Mouse (Mus musculus): Measurements from ENCODE around the gene Resp18. TPM values are rescaled to one million over a fixed set of nuclear protein-coding genes. Genes with fewer than 3 reads are reported as not detected.

Gene Resp18
- total and polyA plus RNA-seq, 2 experiments from 2014 or later: 332 to 409 TPM

- 5% methylated on average over 21 of the region's 22 CpGs for WGBS
- Histone ChIP-seq H3K4me3 (ENCODE audit: low read depth, low read length) (no peak overlapping the region), H3K4me2 (ENCODE audit: low read depth, low read length, poor library complexity, severe bottlenecking) (peak overlapping the region; percentile 37), H3K27ac (ENCODE audit: low read depth, low read length) (no peak overlapping the region), H3K4me1 (ENCODE audit: insufficient read depth, low read length) (no peaks in the 10 kb centered on the region), H3K9me3 (ENCODE audit: low read length) (no peaks in the 10 kb centered on the region), H3K27me3 (ENCODE audit: insufficient read depth, low read length) (no peaks in the 10 kb centered on the region), H3K36me3 (ENCODE audit: insufficient read depth, low read length) (no peaks in the 10 kb centered on the region), H3K9ac (replicated peaks; ENCODE audit: low read length, poor library complexity, severe bottlenecking) (0 out of 2 replicates have a peak overlapping the region, but pooled peaks have one; percentile 39)
- TF ChIP-seq CTCF (IDR thresholded peaks at IDR 0.05): peak; percentile 84
- DNase-seq (ENCODE audit: low spot score): peak; percentile 65
- peak; percentile 24; the same call in 1 of the 2 replicates for ATAC-seq (ENCODE audit: low FRiP score)
Observed at GRCm38 (mm10) chr1:75251112-75251970, 26.9 kb downstream of the Resp18 start.

GRCm38 (mm10) chr1:75250498-75250897 is 27.7 kb downstream of the Resp18 start:
- no peaks in the 10 kb centered on the region for H3K27me3 ChIP-seq (ENCODE audit: insufficient read depth, low read length)
- DNase-seq (ENCODE audit: low spot score) (peak; percentile 42), ATAC-seq (ENCODE audit: low FRiP score) (no peak)
- no peak overlapping the region for H3K4me2 ChIP-seq (ENCODE audit: low read depth, low read length, poor library complexity, severe bottlenecking)
- no peak for TF ChIP-seq CTCF (IDR thresholded peaks at IDR 0.05)
- H3K9me3 ChIP-seq (ENCODE audit: low read length): no peaks in the 10 kb centered on the region
- no peak overlapping the region for H3K9ac ChIP-seq (replicated peaks; ENCODE audit: low read length, poor library complexity, severe bottlenecking)
- no peak overlapping the region for H3K27ac ChIP-seq (ENCODE audit: low read depth, low read length)
- WGBS: 65% methylated on average over 3 of the region's 3 CpGs
- H3K36me3 ChIP-seq (ENCODE audit: insufficient read depth, low read length): no peaks in the 10 kb centered on the region
- H3K4me3 ChIP-seq (ENCODE audit: low read depth, low read length): no peak overlapping the region
- no peaks in the 10 kb centered on the region for H3K4me1 ChIP-seq (ENCODE audit: insufficient read depth, low read length)

- Histone ChIP-seq H3K36me3 (ENCODE audit: insufficient read depth, low read length) (peaks cover 10% of the 10 kb centered on the region), H3K27ac (ENCODE audit: low read depth, low read length) (no peak overlapping the region), H3K9me3 (ENCODE audit: low read length) (no peaks in the 10 kb centered on the region), H3K9ac (replicated peaks; ENCODE audit: low read length, poor library complexity, severe bottlenecking) (no peak overlapping the region), H3K27me3 (ENCODE audit: insufficient read depth, low read length) (no peaks in the 10 kb centered on the region), H3K4me2 (ENCODE audit: low read depth, low read length, poor library complexity, severe bottlenecking) (no peak overlapping the region), H3K4me1 (ENCODE audit: insufficient read depth, low read length) (no peaks in the 10 kb centered on the region), H3K4me3 (ENCODE audit: low read depth, low read length) (no peak overlapping the region)
- no peak for TF ChIP-seq CTCF (IDR thresholded peaks at IDR 0.05)
- WGBS: 58% methylated on average over 9 of the region's 9 CpGs
- DNase-seq (ENCODE audit: low spot score): no peak
- ATAC-seq (ENCODE audit: low FRiP score): no peak
Observed at GRCm38 (mm10) chr1:75248041-75248772, 30.0 kb downstream of the Resp18 start.

GRCm38 (mm10) chr1:75247071-75247930 is 30.9 kb downstream of the Resp18 start:
- no peaks in the 10 kb centered on the region for H3K4me1 ChIP-seq (ENCODE audit: insufficient read depth, low read length)
- WGBS: 76% methylated on average over 16 of the region's 16 CpGs
- no peaks in the 10 kb centered on the region for H3K27me3 ChIP-seq (ENCODE audit: insufficient read depth, low read length)
- H3K9me3 ChIP-seq (ENCODE audit: low read length): no peaks in the 10 kb centered on the region
- H3K36me3 ChIP-seq (ENCODE audit: insufficient read depth, low read length): peaks cover 14% of the 10 kb centered on the region
- ATAC-seq (ENCODE audit: low FRiP score) (no peak), DNase-seq (ENCODE audit: low spot score) (no peak)
- no peak overlapping the region for H3K4me2 ChIP-seq (ENCODE audit: low read depth, low read length, poor library complexity, severe bottlenecking)
- H3K27ac ChIP-seq (ENCODE audit: low read depth, low read length): no peak overlapping the region
- H3K4me3 ChIP-seq (ENCODE audit: low read depth, low read length): no peak overlapping the region
- H3K9ac ChIP-seq (replicated peaks; ENCODE audit: low read length, poor library complexity, severe bottlenecking): 0 out of 2 replicates have a peak overlapping the region, but pooled peaks have one; percentile 19
- TF ChIP-seq CTCF (IDR thresholded peaks at IDR 0.05): no peak

- Histone ChIP-seq H3K27ac (ENCODE audit: low read depth, low read length) (no peak overlapping the region), H3K4me3 (ENCODE audit: low read depth, low read length) (no peak overlapping the region), H3K9ac (replicated peaks; ENCODE audit: low read length, poor library complexity, severe bottlenecking) (no peak overlapping the region), H3K27me3 (ENCODE audit: insufficient read depth, low read length) (no peaks in the 10 kb centered on the region), H3K9me3 (ENCODE audit: low read length) (no peaks in the 10 kb centered on the region), H3K4me1 (ENCODE audit: insufficient read depth, low read length) (no peaks in the 10 kb centered on the region), H3K36me3 (ENCODE audit: insufficient read depth, low read length) (peaks cover 23% of the 10 kb centered on the region), H3K4me2 (ENCODE audit: low read depth, low read length, poor library complexity, severe bottlenecking) (no peak overlapping the region)
- ATAC-seq (ENCODE audit: low FRiP score) (peak; percentile 54), DNase-seq (ENCODE audit: low spot score) (peak; percentile 85)
- 12% methylated on average over 4 of the region's 4 CpGs for WGBS
- TF ChIP-seq CTCF (IDR thresholded peaks at IDR 0.05): no peak; the same call in 1 of the 2 replicates
Observed at GRCm38 (mm10) chr1:75244836-75245235, 33.4 kb downstream of the Resp18 start.
